Mouse (Mus musculus) monocyte, adult 2 months (primary cell): Measurements from ENCODE around the gene Selenoh.

ENCODE experiments used
- DNase-seq, 2 experiments: peaks; one replicate each; pipeline ENCODE4 v3.0.0; 2022; ENCODE audit warnings: low spot score in 2 of 2, low read depth in 1 of 2

Selenoh gene

DNA sequence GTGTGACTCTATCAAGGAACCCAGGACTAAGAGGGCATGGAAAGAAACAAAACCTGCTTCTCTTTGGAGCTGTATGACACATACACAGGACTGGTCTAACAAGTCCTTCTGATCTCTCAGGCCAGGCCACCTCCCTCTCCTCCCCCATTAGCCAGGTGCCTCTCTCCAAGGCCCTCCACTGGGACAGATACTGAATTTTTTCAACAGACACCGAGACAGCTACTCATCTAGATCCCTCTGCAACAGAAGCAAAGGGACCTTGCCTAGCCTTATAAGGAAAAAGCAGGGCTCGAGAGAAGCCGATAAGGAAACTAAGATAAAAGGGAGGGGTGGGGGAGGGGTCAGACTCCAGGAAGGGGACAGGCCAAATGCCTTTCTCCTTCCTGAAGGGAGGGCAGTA, 37.6 kb downstream of the Selenoh start:
- DNase-seq, result no peak

DNA sequence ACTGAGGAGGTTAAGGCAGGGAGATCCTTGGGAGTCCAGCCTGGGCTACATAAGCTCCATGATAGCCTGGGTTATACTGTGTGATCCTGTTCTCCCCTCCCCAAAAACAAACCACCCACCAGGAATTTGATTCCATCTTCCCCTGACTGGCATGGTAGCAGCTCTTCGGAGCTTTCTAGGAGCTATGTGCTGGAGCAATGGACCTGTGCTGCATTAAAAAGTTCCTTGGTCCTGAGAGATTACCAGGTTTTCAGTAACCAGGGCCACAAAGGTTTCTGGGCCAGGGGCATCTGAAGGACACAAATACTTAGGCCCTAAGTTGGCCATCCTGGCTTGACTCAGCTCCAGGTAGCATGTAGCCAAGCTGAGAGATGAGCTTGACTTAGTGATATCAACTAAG, 38.6 kb downstream of the Selenoh start:
- no peak for DNase-seq

DNA sequence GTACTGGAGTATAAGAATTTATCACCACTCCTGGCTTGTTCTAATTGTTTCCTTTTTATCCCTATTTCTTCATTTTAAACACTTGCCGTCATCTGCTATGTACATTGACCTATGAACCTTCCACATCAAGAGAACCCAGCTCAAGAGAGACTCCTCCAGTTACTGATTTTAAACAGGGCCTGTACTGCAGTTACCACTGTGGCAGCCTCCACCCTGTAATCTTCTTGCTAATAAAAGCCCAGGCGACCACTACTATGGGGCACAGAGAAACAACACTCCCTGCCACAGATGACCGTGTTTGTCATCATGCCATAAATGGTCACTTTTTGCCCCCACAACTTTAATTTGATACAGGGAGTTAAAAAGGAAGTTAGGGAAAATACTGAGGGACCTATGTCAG, 43.5 kb downstream of the Selenoh start:
- no peak for DNase-seq

DNA sequence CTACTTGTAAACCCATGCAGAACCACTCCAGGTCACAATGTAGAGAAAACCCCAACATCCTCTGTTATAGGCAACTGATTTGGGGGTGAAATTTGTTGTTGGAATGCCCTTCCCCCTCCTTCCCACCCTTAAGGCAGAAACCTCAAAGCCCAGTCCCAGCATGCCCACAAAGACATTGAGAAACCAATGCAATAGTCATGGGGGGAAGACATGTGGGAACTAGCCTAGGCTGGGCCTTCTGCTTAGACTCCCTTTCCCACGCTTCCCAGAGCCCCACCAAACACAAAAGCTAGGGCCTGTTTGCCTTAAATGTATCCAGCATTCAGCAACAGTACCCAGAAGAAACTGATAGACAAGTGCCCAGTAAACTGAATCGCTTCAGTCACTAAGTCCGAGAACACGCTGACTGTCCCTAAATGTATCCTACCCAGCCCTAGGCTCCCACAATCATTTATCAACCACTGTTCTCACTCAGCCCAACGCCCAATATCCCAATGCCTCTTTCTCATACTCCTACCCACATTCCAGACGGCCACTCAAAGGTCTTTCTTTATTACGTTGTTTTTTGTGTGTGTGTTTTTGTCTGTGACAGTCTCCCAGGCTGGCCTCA, 44.1 kb downstream of the Selenoh start:
- no peak for DNase-seq

DNA sequence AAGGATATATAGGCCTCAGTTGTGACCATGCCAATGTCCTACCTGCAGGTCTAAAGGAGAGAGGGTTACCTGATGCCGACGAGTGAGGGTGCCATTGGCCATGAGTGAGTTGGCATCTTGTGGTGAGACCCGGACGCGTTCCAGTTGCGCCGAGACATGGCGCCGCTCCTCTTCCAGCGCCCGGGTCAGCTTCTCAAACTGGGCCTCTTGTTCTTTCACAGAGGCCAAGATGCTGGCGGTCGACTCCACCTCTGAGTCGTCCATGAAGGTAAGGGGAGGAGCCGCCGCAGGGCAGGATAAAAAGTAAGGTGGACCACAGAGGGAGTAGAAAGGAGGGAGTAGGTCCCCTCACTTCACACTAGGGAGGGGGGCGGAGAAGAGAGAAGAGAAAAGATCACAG, 46.4 kb downstream of the Selenoh start:
- no peak for DNase-seq

DNA sequence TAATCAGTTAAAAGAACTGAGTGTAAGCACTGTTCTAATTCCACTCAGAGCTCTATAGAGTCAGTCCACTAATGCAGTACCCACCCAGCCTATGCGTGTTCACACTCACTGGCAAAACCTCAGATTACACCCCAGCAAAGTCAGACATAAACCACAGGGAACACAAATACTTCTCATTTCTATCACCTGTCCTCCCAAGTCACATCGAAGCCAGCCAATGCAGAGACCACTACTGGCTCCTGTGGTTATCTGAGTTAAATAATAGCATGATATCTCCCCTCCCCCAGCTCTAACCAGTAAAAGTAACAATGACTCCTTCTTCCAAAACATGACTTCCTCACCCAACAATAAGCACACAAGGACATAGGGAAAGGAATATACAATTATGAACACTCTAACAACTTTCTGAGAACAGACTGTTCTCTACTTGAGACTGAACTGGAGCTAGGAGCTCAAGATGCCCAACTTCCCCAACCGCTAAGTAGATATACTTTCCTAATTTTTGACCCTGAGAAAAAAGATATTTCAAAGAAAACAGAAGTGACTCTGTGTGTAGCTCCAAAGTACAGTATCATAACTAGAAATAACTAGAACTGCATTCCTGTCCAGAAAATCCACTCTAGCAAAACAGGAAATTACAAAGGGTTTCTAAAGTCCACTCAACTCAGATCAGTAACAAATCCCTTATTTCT, 47.0 kb downstream of the Selenoh start:
- DNase-seq, result no peak

DNA sequence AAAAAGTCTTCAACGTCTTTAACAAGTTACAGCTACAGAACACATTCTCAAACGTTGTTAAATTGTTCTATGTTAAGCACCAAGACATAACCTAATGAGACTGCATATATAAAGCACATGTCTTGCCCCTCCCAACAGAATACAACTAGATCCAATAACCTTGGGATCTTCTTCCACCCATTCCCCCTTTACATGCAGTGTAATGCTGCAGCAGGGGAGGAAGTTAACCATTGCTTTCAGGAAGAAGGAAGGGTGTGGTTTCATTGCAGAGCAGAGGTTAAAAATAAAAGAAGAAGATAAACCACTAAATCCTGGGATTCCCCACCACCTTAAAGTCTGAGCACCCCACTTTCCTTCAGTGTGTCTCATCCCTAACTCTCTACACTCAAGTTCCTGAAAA, 47.9 kb downstream of the Selenoh start:
- no peak for DNase-seq

DNA sequence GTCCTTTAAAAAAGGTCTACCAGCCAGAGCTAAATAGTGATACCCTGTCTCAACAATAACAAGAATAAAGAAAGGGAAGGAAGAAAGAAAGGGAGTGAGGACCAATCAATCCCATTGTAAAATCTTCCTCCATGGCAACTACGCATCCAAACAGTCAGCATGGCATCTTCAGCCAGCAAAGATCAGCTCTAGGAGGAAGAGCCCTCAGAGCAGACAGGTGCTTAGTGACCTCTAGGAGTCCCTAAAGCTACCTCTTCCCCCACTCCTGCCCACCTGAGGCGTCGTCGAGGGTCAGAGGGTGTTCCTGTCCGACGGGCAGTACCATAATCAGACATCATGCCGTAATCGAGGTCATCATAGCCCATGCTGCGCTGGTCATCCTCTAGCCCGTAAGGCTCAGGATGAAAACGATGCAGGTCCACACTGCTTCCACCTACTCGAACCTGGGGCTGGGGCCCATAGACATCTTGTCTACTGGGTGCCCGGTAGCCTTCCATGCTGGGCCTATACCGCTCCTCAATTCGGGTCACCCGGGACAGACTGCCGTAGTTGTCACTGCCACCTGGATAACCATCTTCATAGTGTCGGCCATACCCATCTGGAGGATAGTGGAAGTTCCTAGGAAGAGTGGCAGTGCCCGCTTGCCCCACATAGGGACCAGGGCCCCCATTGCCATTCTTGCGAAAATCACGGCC, 50.8 kb downstream of the Selenoh start:
- DNase-seq, result no peak
